Mouse (Mus musculus): ENCODE data around the gene Eml2. TPM values are rescaled to one million over a fixed set of nuclear protein-coding genes. Genes with fewer than 3 reads are reported as not detected.

Eml2 gene
- polyA plus RNA-seq, 1 experiment from 2014 or later: 17.9 TPM

DNA sequence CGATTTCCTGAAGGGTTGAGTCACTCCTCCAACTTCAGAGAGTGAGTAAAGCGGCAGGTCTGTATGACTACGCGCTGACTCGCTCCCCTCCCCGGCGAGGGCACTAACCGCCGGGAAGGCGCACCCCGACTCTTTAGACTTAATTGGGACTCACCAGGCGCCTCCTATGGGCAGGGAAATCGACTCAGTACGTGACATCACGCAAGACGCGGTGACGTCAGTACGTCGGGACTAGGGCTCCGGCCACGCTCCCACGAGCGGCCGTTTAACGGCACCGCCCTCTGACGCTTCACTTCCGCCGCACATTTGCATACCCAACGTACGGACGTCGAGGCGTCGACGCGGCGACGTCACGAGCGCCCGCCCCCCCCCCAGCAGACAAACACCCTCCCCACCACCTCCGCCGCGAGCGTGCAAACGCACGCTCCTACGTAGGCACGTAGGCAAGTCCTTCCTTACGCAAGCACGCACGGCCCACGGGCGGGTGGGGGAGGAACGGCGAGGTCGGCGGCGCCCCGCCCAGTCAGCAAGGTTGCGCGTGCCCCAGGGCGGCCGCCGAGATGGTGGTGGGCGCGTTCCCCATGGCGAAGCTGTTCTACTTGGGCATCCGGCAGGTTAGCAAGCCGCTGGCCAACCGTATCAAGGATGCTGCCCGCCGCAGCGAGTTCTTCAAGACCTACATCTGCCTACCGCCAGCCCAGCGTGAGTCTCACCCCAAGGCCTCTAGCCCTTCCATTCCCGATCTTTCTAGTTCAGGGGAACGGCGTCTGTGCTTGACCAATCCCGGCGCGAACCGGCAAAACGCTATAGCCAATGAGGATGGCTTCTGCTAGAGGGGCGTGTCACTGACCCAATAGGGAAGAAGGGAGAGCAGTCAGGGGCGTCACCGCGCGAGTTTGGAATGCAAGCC, 51.9 kb downstream of the Eml2 start, which contains the start of gene Opa3:
TSS of gene Opa3 (plus strand) at position 452 of the 910 bp plus-strand sequence.
- Histone ChIP-seq H3K9ac (replicated peaks; ENCODE audit: low read depth) (peak within 1 kb of the TSS; percentile 68), H3K36me3 (ENCODE audit: insufficient read depth, low read length) (no peaks in the 10 kb centered on the region), H3K27me3 (replicated peaks; ENCODE audit: insufficient read depth, low read length) (no peaks in the 10 kb centered on the region), H3K9me3 (ENCODE audit: low read length) (no peaks in the 10 kb centered on the region), H3K4me1 (ENCODE audit: insufficient read depth, low read depth, low read length) (peaks cover 8% of the 10 kb centered on the region), H3K27ac (ENCODE audit: low read length) (peak within 1 kb of the TSS; percentile 96), H3K4me2 (replicated peaks; ENCODE audit: low read depth, low read length) (peak within 1 kb of the TSS; percentile 88), H3K4me3 (ENCODE audit: low read depth, low read length) (peak within 1 kb of the TSS; percentile 64)
- DNase-seq (ENCODE audit: low spot score): peak; percentile 100
- ATAC-seq: peak; percentile 92
- WGBS: under 1% methylated on average over 69 of the region's 91 CpGs
- peak; percentile 76 for TF ChIP-seq CTCF (IDR thresholded peaks at IDR 0.05)
- TF ChIP-seq EP300 (IDR thresholded peaks at IDR 0.05): no peak; the same call in 1 of the 2 replicates

DNA sequence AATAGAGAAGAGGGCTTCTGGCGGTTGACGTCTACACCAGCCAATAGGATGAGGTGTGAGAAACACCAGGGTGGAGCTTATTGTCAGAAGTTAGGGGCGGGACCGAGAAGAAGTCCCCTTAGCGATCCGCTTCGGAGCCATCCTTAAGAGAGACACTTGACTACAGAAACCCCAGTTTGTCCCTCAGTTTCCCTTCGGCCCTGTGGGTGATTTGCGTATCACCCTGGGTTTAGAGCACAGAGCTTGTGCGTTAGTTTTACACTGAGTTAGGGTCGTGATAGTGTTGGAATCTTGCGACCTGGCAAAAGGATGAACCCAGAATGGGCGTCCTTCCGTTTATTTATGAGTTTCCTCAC, 52.5 kb downstream of the Eml2 start:
- ATAC-seq (no peak), DNase-seq (ENCODE audit: low spot score) (no peak)
- peak overlapping the region; percentile 95 for H3K27ac ChIP-seq (ENCODE audit: low read length)
- H3K4me3 ChIP-seq (ENCODE audit: low read depth, low read length): peak overlapping the region; percentile 49
- under 1% methylated on average over 14 of the region's 14 CpGs for WGBS
- TF ChIP-seq CTCF (IDR thresholded peaks at IDR 0.05): no peak
- H3K9ac ChIP-seq (replicated peaks; ENCODE audit: low read depth): peak overlapping the region; percentile 61
- no peaks in the 10 kb centered on the region for H3K27me3 ChIP-seq (replicated peaks; ENCODE audit: insufficient read depth, low read length)
- peak overlapping the region; percentile 88 for H3K4me2 ChIP-seq (replicated peaks; ENCODE audit: low read depth, low read length)
- peaks cover 8% of the 10 kb centered on the region for H3K4me1 ChIP-seq (ENCODE audit: insufficient read depth, low read depth, low read length)
- no peaks in the 10 kb centered on the region for H3K36me3 ChIP-seq (ENCODE audit: insufficient read depth, low read length)
- H3K9me3 ChIP-seq (ENCODE audit: low read length): no peaks in the 10 kb centered on the region

DNA sequence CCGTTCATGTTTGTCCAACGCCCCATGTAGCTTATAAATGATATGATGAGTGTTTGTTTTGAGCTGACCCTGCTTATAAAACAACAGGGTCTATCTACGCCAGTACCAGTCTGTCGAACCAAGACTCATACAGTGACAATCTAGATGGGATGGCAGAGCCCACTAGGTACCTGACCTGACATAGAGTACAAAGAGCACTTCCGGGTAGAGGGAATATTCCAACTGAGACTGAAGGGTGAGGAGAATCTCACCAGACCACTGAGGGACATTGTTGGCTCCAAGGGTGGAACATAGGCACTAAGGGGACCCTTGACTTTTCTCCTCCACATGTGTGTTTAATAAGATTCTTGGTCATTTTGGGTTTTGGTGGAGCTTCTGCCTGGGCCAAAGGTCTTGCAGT, 53.2 kb downstream of the Eml2 start:
- DNase-seq (ENCODE audit: low spot score) (no peak), ATAC-seq (no peak)
- Histone ChIP-seq H3K9ac (replicated peaks; ENCODE audit: low read depth) (peak overlapping the region; percentile 61; the same call in 1 of the 2 replicates), H3K4me2 (replicated peaks; ENCODE audit: low read depth, low read length) (peak overlapping the region; percentile 88), H3K9me3 (ENCODE audit: low read length) (no peaks in the 10 kb centered on the region), H3K27ac (ENCODE audit: low read length) (peak overlapping the region; percentile 64), H3K27me3 (replicated peaks; ENCODE audit: insufficient read depth, low read length) (no peaks in the 10 kb centered on the region), H3K4me1 (ENCODE audit: insufficient read depth, low read depth, low read length) (peaks cover 8% of the 10 kb centered on the region), H3K36me3 (ENCODE audit: insufficient read depth, low read length) (no peaks in the 10 kb centered on the region), H3K4me3 (ENCODE audit: low read depth, low read length) (peak overlapping the region; percentile 49)
- TF ChIP-seq EP300 (IDR thresholded peaks at IDR 0.05) (no peak), CTCF (IDR thresholded peaks at IDR 0.05) (no peak)
- 26% methylated on average over 5 of the region's 5 CpGs for WGBS

DNA sequence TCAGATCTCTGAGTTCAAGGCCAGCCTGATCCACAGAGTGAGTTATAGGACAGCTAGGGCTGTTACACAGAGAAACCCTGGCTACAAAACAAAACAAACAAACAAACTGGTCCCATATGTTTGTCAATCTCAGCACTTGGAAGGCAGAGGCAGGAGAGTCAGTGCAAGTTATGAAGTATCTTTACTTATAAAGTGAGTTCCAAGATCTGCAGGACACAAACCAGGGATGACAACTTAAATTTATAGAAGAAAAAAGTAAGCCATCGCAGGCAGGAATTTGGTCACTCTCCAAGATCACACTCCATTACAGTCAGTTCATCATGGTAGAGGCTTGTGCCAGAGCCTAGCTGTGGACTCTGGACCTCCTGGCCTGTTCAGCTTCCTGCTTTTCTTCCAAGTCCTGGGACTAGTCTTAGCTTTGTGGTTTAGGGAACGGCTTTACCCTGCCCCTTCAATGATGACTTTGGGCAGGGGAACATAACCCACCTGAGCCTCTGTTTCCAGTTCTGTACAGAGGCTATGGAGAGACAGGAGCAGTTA, 53.9 kb downstream of the Eml2 start:
- no peak overlapping the region for H3K4me2 ChIP-seq (replicated peaks; ENCODE audit: low read depth, low read length)

DNA sequence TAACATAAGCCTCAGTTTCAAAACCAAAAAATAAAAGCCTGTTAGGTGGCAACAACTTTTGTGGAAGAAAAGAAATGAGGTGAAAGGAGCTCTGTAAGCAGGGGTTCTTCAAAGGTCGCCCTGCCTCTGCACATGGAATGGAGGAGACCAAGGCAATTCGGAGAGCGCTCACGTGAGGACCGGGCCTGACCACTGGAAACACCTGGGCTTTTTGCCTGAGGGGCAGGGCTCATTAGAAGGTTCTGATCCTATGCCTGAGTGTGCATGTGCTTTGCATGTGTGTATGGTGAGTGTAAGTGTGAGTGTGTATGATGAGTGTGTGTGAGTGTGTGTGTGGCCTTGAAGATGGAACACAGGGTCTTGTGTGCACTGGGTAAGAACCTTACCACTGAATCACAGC, 54.7 kb downstream of the Eml2 start:
- ATAC-seq: no peak
- no peak overlapping the region for H3K27ac ChIP-seq (ENCODE audit: low read length)
- WGBS: 94% methylated on average over 5 of the region's 5 CpGs
- no peak overlapping the region for H3K4me2 ChIP-seq (replicated peaks; ENCODE audit: low read depth, low read length)
- no peak overlapping the region for H3K4me3 ChIP-seq (ENCODE audit: low read depth, low read length)
- peaks cover 8% of the 10 kb centered on the region for H3K4me1 ChIP-seq (ENCODE audit: insufficient read depth, low read depth, low read length)
- TF ChIP-seq CTCF (IDR thresholded peaks at IDR 0.05) (no peak), EP300 (IDR thresholded peaks at IDR 0.05) (no peak)
- H3K36me3 ChIP-seq (ENCODE audit: insufficient read depth, low read length): no peaks in the 10 kb centered on the region
- no peak for DNase-seq (ENCODE audit: low spot score)
- no peak overlapping the region for H3K9ac ChIP-seq (replicated peaks; ENCODE audit: low read depth)
- H3K9me3 ChIP-seq (ENCODE audit: low read length): no peaks in the 10 kb centered on the region
- no peaks in the 10 kb centered on the region for H3K27me3 ChIP-seq (replicated peaks; ENCODE audit: insufficient read depth, low read length)

More for the DNA sequence above, 53.9 kb downstream of the Eml2 start:
- H3K27ac ChIP-seq (ENCODE audit: low read length): no peak overlapping the region
- WGBS: 73% methylated on average over 2 of the region's 2 CpGs
- DNase-seq (ENCODE audit: low spot score) (no peak), ATAC-seq (no peak)
- no peak for TF ChIP-seq EP300 (IDR thresholded peaks at IDR 0.05)
- TF ChIP-seq CTCF (IDR thresholded peaks at IDR 0.05): no peak
- H3K36me3 ChIP-seq (ENCODE audit: insufficient read depth, low read length): no peaks in the 10 kb centered on the region
- no peaks in the 10 kb centered on the region for H3K9me3 ChIP-seq (ENCODE audit: low read length)
- no peak overlapping the region for H3K9ac ChIP-seq (replicated peaks; ENCODE audit: low read depth)
- no peaks in the 10 kb centered on the region for H3K27me3 ChIP-seq (replicated peaks; ENCODE audit: insufficient read depth, low read length)
- H3K4me3 ChIP-seq (ENCODE audit: low read depth, low read length): no peak overlapping the region
- peaks cover 8% of the 10 kb centered on the region for H3K4me1 ChIP-seq (ENCODE audit: insufficient read depth, low read depth, low read length)

DNA sequence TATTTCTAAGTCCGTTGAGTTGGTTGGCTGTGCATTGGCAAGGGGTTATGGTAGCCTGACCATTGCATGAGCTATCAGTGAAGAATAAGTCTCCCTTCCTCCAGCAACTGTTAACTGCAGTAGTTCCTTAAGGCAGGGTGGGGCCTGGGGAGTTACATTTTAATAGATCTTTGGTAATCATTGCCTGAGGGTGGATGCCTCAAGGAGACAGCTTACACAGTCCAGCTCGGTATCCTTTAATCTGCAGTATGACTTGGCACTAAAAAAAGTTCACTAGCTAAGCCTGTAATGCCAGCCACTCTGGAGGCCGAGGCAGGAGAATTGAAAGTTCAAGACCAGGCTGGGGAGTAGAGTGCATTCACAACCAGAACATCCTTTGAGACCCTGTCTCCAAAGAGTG, 55.6 kb downstream of the Eml2 start:
- H3K9me3 ChIP-seq (ENCODE audit: low read length): no peaks in the 10 kb centered on the region
- H3K4me2 ChIP-seq (replicated peaks; ENCODE audit: low read depth, low read length): no peak overlapping the region
- no peak overlapping the region for H3K9ac ChIP-seq (replicated peaks; ENCODE audit: low read depth)
- peaks cover 6% of the 10 kb centered on the region for H3K4me1 ChIP-seq (ENCODE audit: insufficient read depth, low read depth, low read length)
- no peak overlapping the region for H3K4me3 ChIP-seq (ENCODE audit: low read depth, low read length)
- no peak for TF ChIP-seq CTCF (IDR thresholded peaks at IDR 0.05)
- TF ChIP-seq EP300 (IDR thresholded peaks at IDR 0.05): no peak
- no peaks in the 10 kb centered on the region for H3K36me3 ChIP-seq (ENCODE audit: insufficient read depth, low read length)
- H3K27ac ChIP-seq (ENCODE audit: low read length): no peak overlapping the region
- ATAC-seq (no peak), DNase-seq (ENCODE audit: low spot score) (no peak)
- 88% methylated on average over 3 of the region's 3 CpGs for WGBS
- H3K27me3 ChIP-seq (replicated peaks; ENCODE audit: insufficient read depth, low read length): no peaks in the 10 kb centered on the region
